Mouse (Mus musculus) olfactory bulb, adult 2 months (tissue): Measurements from ENCODE around the gene 2900026A02Rik.

Experiments used
- CTCF ChIP-seq: fragments of 200-500 bp; IDR thresholded peaks from 2 replicates; pipeline ENCODE4 v1.5.1; 2012; ENCODE audit warnings: low read depth, mild to moderate bottlenecking, low read length, moderate library complexity; ENCODE audit not compliant: insufficient read depth
- POLR2A ChIP-seq: fragments of 200-500 bp; IDR thresholded peaks from 2 replicates; pipeline ENCODE4 v1.6.1; 2012; ENCODE audit warnings: mild to moderate bottlenecking, low read depth, low read length, moderate library complexity; ENCODE audit not compliant: insufficient read depth

GRCm38 (mm10) chr5:113165481-113165880 lies 55.6 kb downstream of the 2900026A02Rik start:
- TF ChIP-seq CTCF = no peak
- TF ChIP-seq POLR2A = no peak
